Mouse (Mus musculus) thymus, adult 2 months (tissue): Measurements from ENCODE around the gene Lpin1. TPM values are rescaled to one million over a fixed set of nuclear protein-coding genes. Genes with fewer than 3 reads are reported as not detected.

Experiments used
- DNase-seq: peaks from one replicate; pipeline ENCODE4 v3.0.0; 2021
- H3K27ac ChIP-seq: fragments of 200-500 bp; 2 replicates; pipeline ENCODE4 v1.5.1; 2012; ENCODE audit warnings: low read length, control low read depth; ENCODE audit not compliant: control insufficient read depth, insufficient read depth
- H3K27me3 ChIP-seq: fragments of 200-500 bp; 2 replicates; pipeline ENCODE4 v1.6.1; 2012; ENCODE audit warnings: mild to moderate bottlenecking, low read length, moderate library complexity, mixed read lengths; ENCODE audit not compliant: control insufficient read depth, insufficient read depth
- H3K36me3 ChIP-seq: fragments of 200-500 bp; 2 replicates; pipeline ENCODE4 v1.6.1; 2012; ENCODE audit warnings: mild to moderate bottlenecking, low read length, moderate library complexity; ENCODE audit not compliant: control insufficient read depth, insufficient read depth
- H3K4me1 ChIP-seq: fragments of 200-500 bp; replicated peaks from 2 replicates; pipeline ENCODE4 v1.6.1; 2012; ENCODE audit warnings: low read length; ENCODE audit not compliant: control insufficient read depth, insufficient read depth
- H3K4me3 ChIP-seq: fragments of 200-500 bp; 2 replicates; pipeline ENCODE4 v1.5.1; 2012; ENCODE audit warnings: mild to moderate bottlenecking, low read length, control low read depth, moderate library complexity; ENCODE audit not compliant: control insufficient read depth, insufficient read depth
- CTCF ChIP-seq: fragments of 200-500 bp; IDR thresholded peaks from 2 replicates; pipeline ENCODE4 v1.5.1; 2012; ENCODE audit warnings: mild to moderate bottlenecking, control low read depth, low read length, moderate library complexity, borderline replicate concordance; ENCODE audit not compliant: control insufficient read depth, poor library complexity, insufficient read depth; ENCODE audit errors: extremely low read depth
- POLR2A ChIP-seq: fragments of 200-500 bp; IDR thresholded peaks from 2 replicates; pipeline ENCODE4 v1.6.1; 2012; ENCODE audit warnings: mild to moderate bottlenecking, low read length, control low read depth, moderate library complexity; ENCODE audit not compliant: control insufficient read depth, poor library complexity, insufficient read depth; ENCODE audit errors: extremely low read depth
- WGBS: fragments of 180-500 bp; shearing (Covaris S2); methylation state at CpG from one replicate; pipeline ENCODE4 v1.1.7; 2018; 5-methylcytosine and 5-hydroxymethylcytosine counted together
- polyA plus RNA-seq: library from polyadenylated mRNA; depleted of rRNA; stranded (reverse); fragments of >200 nt; gene quantifications from 2 replicates; pipeline ENCODE4 v1.2.3, GENCODE M21; 2012

Gene Lpin1
- polyA plus RNA-seq, 1 experiment = 24.3 TPM

GRCm38 (mm10) chr12:16634075-16634813 lies 23.5 kb upstream of the Lpin1 start:
- peak; percentile 62 for DNase-seq
- H3K27me3 ChIP-seq = no peaks in the 10 kb centered on the region
- H3K4me1 ChIP-seq = no peaks in the 10 kb centered on the region
- TF ChIP-seq CTCF (no peak), POLR2A (no peak)
- no peak overlapping the region for H3K4me3 ChIP-seq
- no peak overlapping the region for H3K27ac ChIP-seq
- no peaks in the 10 kb centered on the region for H3K36me3 ChIP-seq
- WGBS = 53% methylated on average over 14 of the region's 14 CpGs

GRCm38 (mm10) chr12:16633235-16633634 lies 22.5 kb upstream of the Lpin1 start:
- 94% methylated on average over 6 of the region's 6 CpGs for WGBS
- DNase-seq = no peak
- Histone ChIP-seq H3K4me3 (no peak overlapping the region), H3K36me3 (no peaks in the 10 kb centered on the region), H3K27me3 (no peaks in the 10 kb centered on the region), H3K4me1 (no peaks in the 10 kb centered on the region), H3K27ac (no peak overlapping the region)
- TF ChIP-seq CTCF (no peak), POLR2A (no peak)

GRCm38 (mm10) chr12:16631423-16631822 lies 20.7 kb upstream of the Lpin1 start:
- 4% methylated on average over 2 of the region's 2 CpGs for WGBS
- Histone ChIP-seq H3K4me1 (no peaks in the 10 kb centered on the region), H3K27ac (no peak overlapping the region), H3K36me3 (no peaks in the 10 kb centered on the region), H3K27me3 (no peaks in the 10 kb centered on the region), H3K4me3 (no peak overlapping the region)
- TF ChIP-seq POLR2A = no peak
- TF ChIP-seq CTCF = no peak
- no peak for DNase-seq

- Histone ChIP-seq H3K27me3 (no peaks in the 10 kb centered on the region), H3K27ac (no peak overlapping the region), H3K4me1 (no peaks in the 10 kb centered on the region), H3K36me3 (no peaks in the 10 kb centered on the region), H3K4me3 (no peak overlapping the region)
- 96% methylated on average over 1 of the region's 1 CpGs for WGBS
- no peak for TF ChIP-seq CTCF
- TF ChIP-seq POLR2A = no peak
- DNase-seq = no peak
Observed at GRCm38 (mm10) chr12:16630866-16631185, 20.1 kb upstream of the Lpin1 start.

DNA sequence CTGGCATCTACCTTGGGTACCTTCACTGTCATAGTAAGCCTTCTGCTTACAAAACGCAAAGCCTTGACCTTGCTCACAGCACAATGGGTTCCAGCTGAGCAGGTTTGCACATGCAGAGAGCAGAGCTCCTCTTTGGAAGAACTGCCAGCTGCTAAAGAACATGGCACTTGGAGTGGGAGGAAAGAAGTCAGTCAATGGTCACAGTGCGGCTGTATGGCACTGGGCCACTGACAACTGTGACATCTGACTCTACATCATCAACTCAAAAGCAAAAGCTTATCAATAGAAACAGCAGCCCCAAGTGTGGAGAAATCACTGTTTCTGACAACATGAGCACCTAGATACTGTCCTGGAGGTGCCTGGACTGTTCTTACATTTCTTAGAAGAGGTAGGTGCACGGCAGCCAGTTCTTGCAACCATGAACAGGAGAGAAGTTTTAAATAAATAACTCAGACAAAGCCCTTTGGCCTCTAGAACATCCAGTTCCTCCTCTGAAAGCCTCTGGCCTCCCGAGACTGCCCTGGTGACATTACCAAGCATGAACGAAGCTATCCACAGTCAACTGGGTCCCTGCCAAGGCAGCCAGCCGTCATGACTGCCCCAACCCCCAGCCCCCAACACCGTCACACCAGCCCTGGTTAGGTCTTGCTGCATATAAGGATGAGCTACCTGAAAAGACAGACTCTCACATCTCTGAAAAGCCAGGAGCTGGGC lies 19.5 kb upstream of the Lpin1 start:
- WGBS = 38% methylated on average over 7 of the region's 7 CpGs
- DNase-seq = no peak
- no peaks in the 10 kb centered on the region for H3K27me3 ChIP-seq
- H3K4me1 ChIP-seq = no peaks in the 10 kb centered on the region
- no peaks in the 10 kb centered on the region for H3K36me3 ChIP-seq
- no peak overlapping the region for H3K27ac ChIP-seq
- TF ChIP-seq CTCF (no peak), POLR2A (no peak)
- no peak overlapping the region for H3K4me3 ChIP-seq

- H3K27ac ChIP-seq = no peak overlapping the region
- DNase-seq = no peak
- H3K36me3 ChIP-seq = no peaks in the 10 kb centered on the region
- WGBS = 87% methylated on average over 3 of the region's 3 CpGs
- H3K27me3 ChIP-seq = no peaks in the 10 kb centered on the region
- no peak overlapping the region for H3K4me3 ChIP-seq
- TF ChIP-seq CTCF = no peak
- TF ChIP-seq POLR2A = no peak
- no peaks in the 10 kb centered on the region for H3K4me1 ChIP-seq
Observed at GRCm38 (mm10) chr12:16620230-16620629, 9.5 kb upstream of the Lpin1 start.
